Mouse (Mus musculus) frontal cortex, adult 2 months (tissue): Measurements from ENCODE around the gene Vmn1r95. TPM values are rescaled to one million over a fixed set of nuclear protein-coding genes. Genes with fewer than 3 reads are reported as not detected.
"Not testable (repeated sequence)": the region's sequence is repeated elsewhere in the genome, so short reads cannot be mapped to it uniquely, and the experiment has no call there.

Experiments
- DNase-seq, 2 experiments: peaks; one replicate each; pipeline ENCODE4 v3.0.0; 2022; ENCODE audit warnings: low spot score in 1 of 2; ENCODE audit errors: extremely low spot score in 1 of 2
- polyA plus RNA-seq: library from polyadenylated mRNA; depleted of rRNA; stranded (reverse); fragments of >200 nt; gene quantifications from 2 replicates; pipeline ENCODE4 v1.2.3, GENCODE M21; 2012; rRNA removed

The Vmn1r95 gene
- polyA plus RNA-seq, result not detected in 2 replicates

GRCm38 (mm10) chr7:20193410-20193809 is at the start of gene Vmn1r95:
Gene Vmn1r95, plus strand, starts transcription at chr7:20193710.
- DNase-seq, result not testable (repeated sequence)

- not testable (repeated sequence) for DNase-seq
These were observed 25.2 kb upstream of the Vmn1r95 start, which contains the start of gene Vmn1r94 for GRCm38 (mm10) chr7:20168277-20168676. Gene Vmn1r94, minus strand, starts transcription at chr7:20168377.

- not testable (repeated sequence) for DNase-seq
These were observed 12.0 kb downstream of the Vmn1r95 start, which contains the start of gene Gm6164 for GRCm38 (mm10) chr7:20205507-20205906. Gene Gm6164, minus strand, starts transcription at chr7:20205607.

GRCm38 (mm10) chr7:20233728-20234127 is 40.2 kb downstream of the Vmn1r95 start, which contains the start of gene Gm4498:
Gene Gm4498, minus strand, starts transcription at chr7:20233828.
- DNase-seq, result not testable (repeated sequence)

Other genes starting within 250 kb of the Vmn1r95 start
- 0.08 TPM in 1 of 2 replicates, not detected in the other for gene Igsf23, start 243.0 kb upstream of the Vmn1r95 start, polyA plus RNA-seq
- not detected in 2 replicates for gene Ceacam20, start 228.3 kb upstream of the Vmn1r95 start, polyA plus RNA-seq
- gene Nlrp9b, start 202.2 kb upstream of the Vmn1r95 start, polyA plus RNA-seq, result not detected in 2 replicates
- not detected in 2 replicates for gene Vmn1r91, start 94.0 kb upstream of the Vmn1r95 start, polyA plus RNA-seq
- gene Gm16442, start 71.1 kb upstream of the Vmn1r95 start, polyA plus RNA-seq, result not detected in 2 replicates
- not detected in 2 replicates for gene Vmn1r93, start 54.6 kb upstream of the Vmn1r95 start, polyA plus RNA-seq
- gene Vmn1r94, start 25.3 kb upstream of the Vmn1r95 start, polyA plus RNA-seq, result not detected in 2 replicates
- gene Gm6164, start 11.9 kb downstream of the Vmn1r95 start, polyA plus RNA-seq, result not detected in 2 replicates
- gene Gm4498, start 40.1 kb downstream of the Vmn1r95 start, polyA plus RNA-seq, result not detected in 2 replicates
- gene Gm5890, start 69.1 kb downstream of the Vmn1r95 start, polyA plus RNA-seq, result not detected in 2 replicates
- not detected in 2 replicates for gene Gm4133, start 140.4 kb downstream of the Vmn1r95 start, polyA plus RNA-seq
- gene Gm5728, start 181.7 kb downstream of the Vmn1r95 start, polyA plus RNA-seq, result not detected in 2 replicates
- not detected in 2 replicates for gene Vmn1r100, start 224.2 kb downstream of the Vmn1r95 start, polyA plus RNA-seq
- not detected in 2 replicates for gene Vmn1r101, start 248.9 kb downstream of the Vmn1r95 start, polyA plus RNA-seq